Mouse (Mus musculus) embryonic facial prominence, embryonic 11.5 days (tissue): Measurements from ENCODE around the gene Nfe2l2. TPM values are rescaled to one million over a fixed set of nuclear protein-coding genes. Genes with fewer than 3 reads are reported as not detected.
"Not testable (repeated sequence)": the region's sequence is repeated elsewhere in the genome, so short reads cannot be mapped to it uniquely, and the experiment has no call there.

Experiments
- ATAC-seq: fragments of 200-750 bp; cut with Nextera tagmentation; replicated peaks from 2 replicates; pipeline ENCODE4 v1.8.0; 2017; ENCODE audit warnings: low read depth; ENCODE audit not compliant: insufficient number of reproducible peaks, low FRiP score, low TSS enrichment
- DNase-seq: peaks from one replicate; pipeline ENCODE4 v3.0.0-alpha.2; 2015; ENCODE audit warnings: low spot score
- H3K27ac ChIP-seq: fragments of 300-500 bp; sonication (generic); replicated peaks from 2 replicates; pipeline ENCODE4 v1.5.1; 2014; ENCODE audit warnings: mild to moderate bottlenecking, low read depth, low read length, control low read depth
- H3K27me3 ChIP-seq: fragments of 300-500 bp; sonication (generic); 2 replicates; pipeline ENCODE4 v1.6.1; 2014; ENCODE audit warnings: mild to moderate bottlenecking, low read length, moderate library complexity, mixed read lengths; ENCODE audit not compliant: control insufficient read depth, insufficient read depth
- H3K36me3 ChIP-seq: fragments of 300-500 bp; sonication (generic); replicated peaks from 2 replicates; pipeline ENCODE4 v1.6.1; 2014; ENCODE audit warnings: low read depth, mild to moderate bottlenecking, low read length, moderate library complexity, mixed read lengths; ENCODE audit not compliant: control insufficient read depth, insufficient read depth
- H3K4me1 ChIP-seq: fragments of 300-500 bp; sonication (generic); 2 replicates; pipeline ENCODE4 v1.6.1; 2014; ENCODE audit warnings: low read length, mixed read lengths; ENCODE audit not compliant: control insufficient read depth, insufficient read depth
- H3K4me2 ChIP-seq: fragments of 300-500 bp; sonication (generic); 2 replicates; pipeline ENCODE4 v1.6.1; 2014; ENCODE audit warnings: low read depth, mild to moderate bottlenecking, control low read depth, low read length, moderate library complexity
- H3K4me3 ChIP-seq: fragments of 300-500 bp; sonication (generic); 2 replicates; pipeline ENCODE4 v1.5.1; 2014; ENCODE audit warnings: low read depth, low read length, control low read depth
- H3K9ac ChIP-seq: fragments of 300-500 bp; sonication (generic); replicated peaks from 2 replicates; pipeline ENCODE4 v1.6.1; 2014; ENCODE audit warnings: mild to moderate bottlenecking, control low read depth, low read length
- H3K9me3 ChIP-seq: fragments of 300-500 bp; sonication (generic); replicated peaks from 2 replicates; pipeline ENCODE4 v1.6.1; 2016; ENCODE audit warnings: mild to moderate bottlenecking, low read length, inconsistent platforms, mixed read lengths; ENCODE audit not compliant: control insufficient read depth
- WGBS: fragments of 180-500 bp; shearing (Covaris S2); extraction: QIAGEN DNeasy Blood & Tissue Kit; methylation state at CpG from one replicate; pipeline ENCODE4 v1.1.7; 2014; 5-methylcytosine and 5-hydroxymethylcytosine counted together
- polyA plus RNA-seq: library from polyadenylated mRNA; unstranded; fragments of >200 nt; fragmentation: Nextera tagmentation; extraction: Ambion mirVana; gene quantifications from 2 replicates; pipeline ENCODE4 v1.2.1, GENCODE M21; 2014

Nfe2l2 gene
- polyA plus RNA-seq, 1 experiment from 2014 or later = 49.1 TPM

DNA sequence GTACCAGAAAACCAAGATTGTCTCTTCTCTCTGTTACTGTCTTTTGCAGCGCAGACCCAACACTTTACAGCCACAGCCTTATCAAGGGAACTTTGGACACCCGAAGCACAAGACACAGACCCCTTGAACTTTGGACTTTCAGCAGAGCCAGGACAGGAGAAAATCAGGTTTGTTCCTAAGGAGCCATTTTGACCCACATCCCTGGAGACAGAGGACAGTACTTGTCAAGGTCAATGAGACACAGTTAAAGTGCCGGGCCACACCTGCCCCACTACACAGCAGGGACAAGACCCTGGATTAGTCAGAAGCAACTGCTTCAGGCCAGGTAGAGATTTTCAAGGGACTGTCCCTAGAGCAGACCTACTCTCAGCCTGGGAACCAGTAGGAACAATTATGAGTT, 7.2 kb downstream of the Nfe2l2 start:
- no peak overlapping the region for H3K27ac ChIP-seq
- H3K36me3 ChIP-seq = no peaks in the 10 kb centered on the region
- H3K4me1 ChIP-seq = no peaks in the 10 kb centered on the region
- no peak for ATAC-seq
- no peak overlapping the region for H3K9ac ChIP-seq
- no peak for DNase-seq
- H3K27me3 ChIP-seq = no peaks in the 10 kb centered on the region
- H3K4me3 ChIP-seq = no peak overlapping the region
- H3K4me2 ChIP-seq = no peak overlapping the region
- 88% methylated on average over 3 of the region's 3 CpGs for WGBS
- H3K9me3 ChIP-seq = no peaks in the 10 kb centered on the region

- no peak overlapping the region for H3K27ac ChIP-seq
- H3K9ac ChIP-seq = no peak overlapping the region
- H3K4me3 ChIP-seq = no peak overlapping the region
- no peaks in the 10 kb centered on the region for H3K27me3 ChIP-seq
- no peak for ATAC-seq
- no peaks in the 10 kb centered on the region for H3K36me3 ChIP-seq
- no peak overlapping the region for H3K4me2 ChIP-seq
- WGBS = 72% methylated on average over 5 of the region's 5 CpGs
- H3K4me1 ChIP-seq = no peaks in the 10 kb centered on the region
- H3K9me3 ChIP-seq = no peaks in the 10 kb centered on the region
- DNase-seq = no peak
Measured at GRCm38 (mm10) chr2:75696371-75696770, 8.1 kb downstream of the Nfe2l2 start.

GRCm38 (mm10) chr2:75695676-75696350, 8.6 kb downstream of the Nfe2l2 start:
- Histone ChIP-seq H3K27me3 (no peaks in the 10 kb centered on the region), H3K9ac (no peak overlapping the region), H3K36me3 (no peaks in the 10 kb centered on the region), H3K27ac (no peak overlapping the region), H3K9me3 (no peaks in the 10 kb centered on the region), H3K4me3 (no peak overlapping the region), H3K4me2 (no peak overlapping the region), H3K4me1 (no peaks in the 10 kb centered on the region)
- no peak for DNase-seq
- 68% methylated on average over 9 of the region's 9 CpGs for WGBS
- ATAC-seq = no peak

DNA sequence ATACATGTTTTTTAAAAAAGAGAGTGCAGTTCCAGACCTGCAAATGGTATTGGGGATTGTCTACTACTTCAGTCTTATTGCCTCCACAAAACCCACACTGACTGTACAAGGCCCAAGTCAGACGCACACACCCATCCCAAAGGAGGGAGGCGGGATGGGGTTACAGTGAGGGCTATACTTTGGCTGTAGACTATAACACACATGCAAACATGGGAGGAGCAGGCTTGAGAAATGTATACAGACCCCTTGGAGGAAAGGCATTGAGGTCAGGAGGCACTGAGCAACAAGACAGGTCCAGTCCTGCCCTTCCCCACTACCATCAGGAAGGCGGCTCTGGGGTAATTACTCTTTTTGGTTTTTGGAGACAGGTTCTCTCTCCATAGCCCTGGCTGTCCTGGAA, 9.5 kb downstream of the Nfe2l2 start:
- H3K9ac ChIP-seq, DNase-seq, H3K4me2 ChIP-seq, H3K9me3 ChIP-seq, H3K27me3 ChIP-seq, H3K36me3 ChIP-seq, H3K4me1 ChIP-seq, ATAC-seq, H3K4me3 ChIP-seq, H3K27ac ChIP-seq: not testable (repeated sequence)
- WGBS = 90% methylated on average over 3 of the region's 3 CpGs

DNA sequence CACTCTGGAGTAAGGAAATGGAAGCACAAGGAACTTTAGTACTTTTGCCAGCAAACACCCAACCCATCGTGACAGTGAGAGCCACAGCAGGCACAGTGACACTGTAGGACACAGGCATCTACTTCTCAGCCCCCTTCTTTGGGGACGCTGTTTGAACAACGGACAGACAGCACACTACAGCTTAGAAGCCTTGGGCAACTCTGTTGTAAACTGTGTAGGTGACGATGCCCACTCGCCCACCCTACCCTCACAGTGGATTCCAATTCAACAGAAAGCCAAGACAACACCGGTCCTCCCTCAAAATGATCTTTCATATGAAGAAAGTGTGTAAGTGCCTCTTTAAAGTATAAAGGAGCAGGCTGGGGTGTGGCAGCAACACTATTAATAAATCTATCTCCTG, 12.1 kb downstream of the Nfe2l2 start:
- no peak for DNase-seq
- Histone ChIP-seq H3K4me3 (no peak overlapping the region), H3K27ac (no peak overlapping the region), H3K36me3 (no peaks in the 10 kb centered on the region), H3K9ac (no peak overlapping the region), H3K4me1 (no peaks in the 10 kb centered on the region), H3K27me3 (no peaks in the 10 kb centered on the region), H3K4me2 (no peak overlapping the region), H3K9me3 (no peaks in the 10 kb centered on the region)
- WGBS = 93% methylated on average over 6 of the region's 6 CpGs
- no peak for ATAC-seq

DNA sequence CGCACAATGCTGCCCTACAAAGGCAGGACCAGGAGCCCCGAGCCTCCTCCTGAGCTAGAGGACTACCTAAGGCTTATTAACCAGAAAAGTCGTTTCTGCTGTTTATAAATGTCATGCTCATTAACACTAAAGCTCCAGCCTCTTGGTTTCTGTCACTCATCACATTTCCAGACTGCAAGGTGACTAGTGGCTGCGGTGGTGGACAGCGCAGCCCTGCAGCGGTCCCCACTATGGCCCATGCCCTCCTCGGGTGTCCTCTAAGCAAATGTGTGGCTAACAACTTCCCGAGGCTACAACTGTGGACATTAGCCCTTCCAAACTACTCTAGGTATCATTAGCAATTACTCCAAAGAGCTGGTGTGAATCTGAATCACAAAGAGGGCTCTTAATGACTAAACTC, 13.1 kb downstream of the Nfe2l2 start:
- Histone ChIP-seq H3K27ac (no peak overlapping the region), H3K4me3 (no peak overlapping the region), H3K36me3 (no peaks in the 10 kb centered on the region), H3K27me3 (no peaks in the 10 kb centered on the region), H3K4me2 (no peak overlapping the region), H3K9me3 (no peaks in the 10 kb centered on the region), H3K9ac (no peak overlapping the region), H3K4me1 (no peaks in the 10 kb centered on the region)
- WGBS = 81% methylated on average over 8 of the region's 8 CpGs
- no peak for DNase-seq
- ATAC-seq = no peak

- Histone ChIP-seq H3K4me3 (no peak overlapping the region), H3K4me1 (no peaks in the 10 kb centered on the region), H3K36me3 (no peaks in the 10 kb centered on the region), H3K9ac (no peak overlapping the region), H3K9me3 (no peaks in the 10 kb centered on the region), H3K4me2 (no peak overlapping the region), H3K27ac (no peak overlapping the region), H3K27me3 (no peaks in the 10 kb centered on the region)
- 90% methylated on average over 4 of the region's 4 CpGs for WGBS
- DNase-seq (no peak), ATAC-seq (no peak)
Measured at GRCm38 (mm10) chr2:75690656-75691055, 13.8 kb downstream of the Nfe2l2 start.

- Histone ChIP-seq H3K9ac (no peak overlapping the region), H3K4me2 (no peak overlapping the region), H3K27ac (no peak overlapping the region), H3K9me3 (no peaks in the 10 kb centered on the region), H3K4me3 (no peak overlapping the region), H3K4me1 (no peaks in the 10 kb centered on the region), H3K27me3 (no peaks in the 10 kb centered on the region), H3K36me3 (no peaks in the 10 kb centered on the region)
- DNase-seq = no peak
- WGBS = 79% methylated on average over 10 of the region's 10 CpGs
- ATAC-seq = no peak
Measured at GRCm38 (mm10) chr2:75689482-75690158, 14.8 kb downstream of the Nfe2l2 start.
